Mouse (Mus musculus) adrenal gland, adult 10 weeks (tissue): ENCODE results near the gene Srpx2. TPM values are rescaled to one million over a fixed set of nuclear protein-coding genes. Genes with fewer than 3 reads are reported as not detected.

ENCODE experiments used
- polyA plus RNA-seq: library from polyadenylated mRNA; stranded (reverse); fragments of 350-450 nt; fragmentation: Illumina TruSeq; extraction: RNeasy Lipid Tissue Mini Kit (QIAGEN cat#74804); gene quantifications from one replicate; pipeline ENCODE4 v1.2.3, GENCODE M21; 2014; ENCODE audit warnings: low read depth, low replicate concordance

Gene Srpx2
- polyA plus RNA-seq = 3.0 TPM

DNA sequence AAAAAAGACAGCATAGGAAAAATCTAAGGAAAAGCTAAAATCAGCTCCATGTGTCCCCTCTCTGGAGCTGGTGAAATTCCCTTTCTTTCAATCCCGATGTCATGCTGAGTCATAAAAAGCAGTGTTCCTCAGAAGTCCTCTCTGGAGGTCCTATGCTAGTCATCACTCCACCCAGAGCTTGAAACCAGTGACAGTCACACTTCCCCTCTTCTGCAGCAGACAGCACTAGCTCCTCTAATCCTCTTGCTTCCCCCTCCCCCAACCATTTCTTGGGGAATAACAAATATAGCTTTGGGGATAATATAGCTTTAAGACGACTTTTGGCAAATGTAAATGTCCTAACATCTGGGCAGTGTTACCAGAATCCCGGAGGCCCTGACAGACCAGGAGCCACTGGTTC, at the start of gene Srpx2:
Gene Srpx2, plus strand, starts transcription at position 166 of the 400 bp plus-strand sequence.

GRCm38 (mm10) chrX:133898014-133898542, 10.1 kb upstream of the Srpx2 start, which contains the start of gene Tspan6:
Tspan6 (minus strand) TSS chrX:133898429.

GRCm38 (mm10) chrX:133981231-133982002, 73.2 kb downstream of the Srpx2 start, which contains the start of gene Sytl4:
Sytl4 (minus strand) TSS chrX:133981812.

Other genes starting within 250 kb of the Srpx2 start
- gene Pcdh19, start 219.4 kb upstream of the Srpx2 start, polyA plus RNA-seq = 17.1 TPM
- 0.58 TPM for gene Tnmd, start 57.4 kb upstream of the Srpx2 start, polyA plus RNA-seq
- 78.6 TPM for gene Tspan6, start 10.0 kb upstream of the Srpx2 start, polyA plus RNA-seq
- 18.4 TPM for gene Sytl4, start 73.4 kb downstream of the Srpx2 start, polyA plus RNA-seq
- 70.4 TPM for gene Cstf2, start 150.8 kb downstream of the Srpx2 start, polyA plus RNA-seq